Mouse (Mus musculus): ENCODE measurements around the gene Cdh4.

- TF ChIP-seq GATA1 (IDR thresholded peaks at IDR 0.05; ENCODE audit: low read length) (no peak), TAL1 (IDR thresholded peaks at IDR 0.05; ENCODE audit: low read length) (no peak)
Measured at GRCm38 (mm10) chr2:179945051-179945450, 502.8 kb downstream of the Cdh4 start.

Measured in erythroblast, embryonic 14.5 days (primary cell).